Mouse (Mus musculus) bone marrow macrophage, adult 2 months (primary cell): ENCODE data around the gene Prl2c5. TPM values are rescaled to one million over a fixed set of nuclear protein-coding genes. Genes with fewer than 3 reads are reported as not detected.
"Not testable (repeated sequence)": the region's sequence is repeated elsewhere in the genome, so short reads cannot be mapped to it uniquely, and the experiment has no call there.

Source experiments
- H3K27ac ChIP-seq: 2 replicates; pipeline ENCODE4 v1.5.1; 2012; ENCODE audit warnings: low read depth, low read length; ENCODE audit not compliant: insufficient read depth
- H3K4me1 ChIP-seq: 2 replicates; pipeline ENCODE4 v1.6.1; 2012; ENCODE audit warnings: low read length; ENCODE audit not compliant: control insufficient read depth, insufficient read depth
- H3K4me3 ChIP-seq: 2 replicates; pipeline ENCODE4 v1.5.1; 2012; ENCODE audit warnings: mild to moderate bottlenecking, low read length, moderate library complexity; ENCODE audit not compliant: insufficient read depth
- polyA plus RNA-seq: library from polyadenylated mRNA; stranded (reverse); fragments of >200 nt; gene quantifications from 2 replicates; pipeline ENCODE4 v1.2.4, GENCODE M21; 2012; ENCODE audit not compliant: missing spikeins, insufficient read depth, insufficient read length

Gene Prl2c5
- not detected in 2 replicates for polyA plus RNA-seq

GRCm38 (mm10) chr13:13182415-13182814, at the start of gene Prl2c5:
Prl2c5 (plus strand) TSS chr13:13182715.
- H3K27ac ChIP-seq, H3K4me1 ChIP-seq, H3K4me3 ChIP-seq: not testable (repeated sequence)

- H3K4me1 ChIP-seq, H3K27ac ChIP-seq, H3K4me3 ChIP-seq: not testable (repeated sequence)
These were observed 19.6 kb upstream of the Prl2c5 start for GRCm38 (mm10) chr13:13162777-13163485.

- not testable (repeated sequence) for H3K4me3 ChIP-seq, H3K4me1 ChIP-seq
- H3K27ac ChIP-seq = peak overlapping the region; percentile 79
These were observed 13.9 kb upstream of the Prl2c5 start for GRCm38 (mm10) chr13:13168631-13169030.

- H3K27ac ChIP-seq, H3K4me1 ChIP-seq, H3K4me3 ChIP-seq: not testable (repeated sequence)
These were observed 8.8 kb upstream of the Prl2c5 start for GRCm38 (mm10) chr13:13173616-13174136.

GRCm38 (mm10) chr13:13175736-13176135, 6.8 kb upstream of the Prl2c5 start:
- H3K4me3 ChIP-seq, H3K4me1 ChIP-seq, H3K27ac ChIP-seq: not testable (repeated sequence)

- H3K4me3 ChIP-seq, H3K4me1 ChIP-seq, H3K27ac ChIP-seq: not testable (repeated sequence)
These were observed 28.7 kb downstream of the Prl2c5 start for GRCm38 (mm10) chr13:13211168-13211567.

GRCm38 (mm10) chr13:13216363-13216762, 33.8 kb downstream of the Prl2c5 start:
- not testable (repeated sequence) for H3K4me3 ChIP-seq, H3K27ac ChIP-seq, H3K4me1 ChIP-seq

- H3K4me1 ChIP-seq, H3K4me3 ChIP-seq, H3K27ac ChIP-seq: not testable (repeated sequence)
These were observed 37.7 kb downstream of the Prl2c5 start for GRCm38 (mm10) chr13:13220231-13220630.

GRCm38 (mm10) chr13:13237456-13237855, 54.9 kb downstream of the Prl2c5 start:
- not testable (repeated sequence) for H3K4me1 ChIP-seq, H3K27ac ChIP-seq, H3K4me3 ChIP-seq

Other genes starting within 250 kb of the Prl2c5 start
- gene Prl2c2, start 177.3 kb upstream of the Prl2c5 start, polyA plus RNA-seq = not detected in 2 replicates
- gene Gpr137b, start 211.3 kb downstream of the Prl2c5 start, polyA plus RNA-seq = 167 and 190 TPM in 2 replicates